Mouse (Mus musculus): ENCODE data around the gene Gm20388.

DNA sequence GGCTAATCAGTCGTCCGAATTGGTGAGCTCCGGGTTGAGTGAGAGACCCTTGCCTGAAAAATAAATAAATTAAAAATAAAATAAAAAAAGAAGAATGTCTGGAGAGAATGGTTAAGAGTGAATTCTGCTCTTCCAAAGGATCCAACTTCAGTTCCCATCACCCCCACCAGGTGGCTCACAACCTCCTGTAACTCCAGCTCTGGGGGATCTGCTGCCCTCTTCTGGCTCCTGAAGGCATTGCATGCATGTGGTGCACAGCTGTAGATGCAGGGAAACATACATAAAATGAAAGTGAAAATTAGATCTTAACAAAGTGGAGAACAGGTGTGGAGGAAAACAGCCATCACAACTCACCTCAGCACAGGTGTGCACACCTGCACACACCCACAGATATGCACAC, 1840.8 kb downstream of the Gm20388 start:
- TF ChIP-seq CTCF (IDR thresholded peaks at IDR 0.05; ENCODE audit: low read depth): peak; percentile 99
- TF ChIP-seq EP300 (IDR thresholded peaks at IDR 0.05; ENCODE audit: low read depth): no peak

All from liver, embryonic 14.5 days (tissue).